Mouse (Mus musculus) megakaryocyte, embryonic 14.5 days (primary cell): Measurements from ENCODE around the gene Cdc42ep4.

Experiments
- FLI1 ChIP-seq: IDR thresholded peaks from 2 replicates; pipeline ENCODE4 v1.6.1; 2012; ENCODE audit warnings: low read length, inconsistent platforms, mixed read lengths
- GATA1 ChIP-seq: IDR thresholded peaks from 3 replicates; pipeline ENCODE4 v1.6.1; 2012; ENCODE audit warnings: mixed read lengths, low read length, inconsistent platforms, borderline replicate concordance

DNA sequence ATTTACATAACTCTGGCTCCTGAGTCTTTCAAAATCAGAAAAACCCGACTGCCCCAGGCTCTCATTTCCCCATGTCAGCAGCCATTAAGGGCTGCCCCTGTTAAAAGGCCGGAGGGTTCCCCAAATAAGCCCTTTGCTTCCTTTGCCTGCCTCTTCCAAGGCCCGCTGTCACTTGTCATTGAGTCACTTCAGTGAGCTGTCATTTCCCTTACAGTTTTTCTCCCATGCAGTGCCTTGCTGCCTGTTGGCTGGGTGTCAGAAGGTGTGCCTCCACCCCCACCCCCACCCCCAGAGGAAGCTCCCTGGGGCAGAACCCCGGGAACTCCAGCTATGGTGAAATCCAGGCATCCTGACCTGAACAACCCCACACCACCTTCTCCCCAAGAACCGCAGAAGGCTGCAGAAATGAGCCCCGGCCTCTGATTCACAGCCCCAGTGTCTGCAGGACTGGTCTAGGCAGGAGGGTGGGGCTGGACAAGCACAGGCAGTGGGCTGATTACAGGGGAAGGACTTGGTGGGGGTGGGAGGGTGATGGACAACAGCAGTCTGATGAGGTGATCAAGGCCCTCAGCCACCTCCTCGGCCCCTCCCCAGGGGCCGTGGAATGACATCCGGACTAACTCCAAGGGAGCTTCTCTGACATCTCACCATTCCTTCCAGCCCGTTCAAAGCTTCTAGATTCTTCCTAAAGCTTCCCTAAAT is 14.8 kb upstream of the Cdc42ep4 start:
- TF ChIP-seq GATA1 (no peak), FLI1 (no peak)
